Mouse (Mus musculus) WW6 (cell line): ENCODE data around the gene Gm21962.
"Not testable (repeated sequence)": the region's sequence is repeated elsewhere in the genome, so short reads cannot be mapped to it uniquely, and the experiment has no call there.

Experiments used
- DNase-seq: peaks from one replicate; pipeline ENCODE4 v3.0.0-alpha.2; 2013; ENCODE audit warnings: low read depth, low spot score

Gm21962 gene

DNA sequence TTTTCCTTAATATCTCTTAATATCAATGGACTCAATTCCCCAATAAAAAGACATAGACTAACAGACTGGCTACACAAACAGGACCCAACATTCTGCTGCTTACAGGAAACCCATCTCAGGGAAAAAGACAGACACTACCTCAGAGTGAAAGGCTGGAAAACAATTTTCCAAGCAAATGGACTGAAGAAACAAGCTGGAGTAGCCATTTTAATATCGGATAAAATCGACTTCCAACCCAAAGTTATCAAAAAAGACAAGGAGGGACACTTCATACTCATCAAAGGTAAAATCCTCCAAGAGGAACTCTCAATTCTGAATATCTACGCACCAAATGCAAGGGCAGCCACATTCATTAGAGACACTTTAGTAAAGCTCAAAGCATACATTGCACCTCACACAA is at the start of gene Gm21962:
TSS of gene Gm21962 (plus strand) at position 301 of the 400 bp plus-strand sequence.
- DNase-seq: not testable (repeated sequence)

DNA sequence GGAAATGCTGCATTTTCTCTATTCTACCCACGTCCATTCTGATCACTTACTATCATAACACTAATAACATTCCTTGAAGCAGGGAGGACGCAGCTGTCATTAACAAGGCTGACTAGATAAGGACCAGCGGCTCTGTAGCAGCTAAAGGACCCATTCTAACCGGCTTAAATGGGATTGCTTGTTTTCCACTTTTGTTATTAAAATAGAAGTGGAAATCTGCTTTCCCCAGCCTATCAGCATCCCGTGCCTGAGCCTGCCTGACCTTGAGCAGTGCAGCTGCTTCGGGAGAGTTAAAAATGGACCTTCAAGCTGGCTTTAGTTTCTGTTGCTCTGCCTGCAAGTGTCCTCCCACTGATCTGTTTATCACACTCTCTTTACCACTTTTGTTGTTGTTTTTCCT is 49.2 kb upstream of the Gm21962 start:
- DNase-seq: no peak

DNA sequence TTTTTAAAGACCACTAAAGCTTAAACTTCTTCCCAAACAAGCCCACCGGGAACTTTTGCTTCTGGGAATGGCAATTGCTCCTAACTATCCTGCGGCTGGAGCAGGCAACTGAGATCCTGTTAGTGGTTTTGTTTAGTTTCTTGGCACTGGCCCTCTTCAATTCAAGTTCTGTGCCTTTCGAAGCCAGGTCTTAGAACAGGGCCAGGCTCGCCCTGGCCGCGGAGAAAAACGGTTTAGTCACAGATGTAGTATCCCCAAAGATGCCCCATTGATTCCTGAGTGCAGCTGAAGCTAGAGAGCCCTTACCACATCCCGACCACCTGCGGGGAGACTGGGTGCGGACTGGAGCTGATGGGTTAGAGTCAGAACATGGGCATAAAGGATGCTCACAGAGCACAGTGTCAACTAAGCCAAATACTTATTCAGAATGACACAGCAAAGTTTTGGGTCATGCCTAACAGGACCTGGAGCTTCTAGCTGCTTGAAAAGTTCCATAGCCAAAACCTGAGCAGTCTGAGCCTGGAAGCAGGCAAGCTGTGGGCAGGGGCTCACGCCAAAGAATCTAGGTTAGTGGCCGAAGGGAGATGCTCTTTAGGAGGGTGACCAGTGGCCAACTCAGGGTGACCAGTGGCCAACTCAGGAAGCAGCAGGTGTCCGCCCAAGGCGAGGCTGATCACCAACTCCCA is 48.3 kb upstream of the Gm21962 start:
- no peak for DNase-seq

DNA sequence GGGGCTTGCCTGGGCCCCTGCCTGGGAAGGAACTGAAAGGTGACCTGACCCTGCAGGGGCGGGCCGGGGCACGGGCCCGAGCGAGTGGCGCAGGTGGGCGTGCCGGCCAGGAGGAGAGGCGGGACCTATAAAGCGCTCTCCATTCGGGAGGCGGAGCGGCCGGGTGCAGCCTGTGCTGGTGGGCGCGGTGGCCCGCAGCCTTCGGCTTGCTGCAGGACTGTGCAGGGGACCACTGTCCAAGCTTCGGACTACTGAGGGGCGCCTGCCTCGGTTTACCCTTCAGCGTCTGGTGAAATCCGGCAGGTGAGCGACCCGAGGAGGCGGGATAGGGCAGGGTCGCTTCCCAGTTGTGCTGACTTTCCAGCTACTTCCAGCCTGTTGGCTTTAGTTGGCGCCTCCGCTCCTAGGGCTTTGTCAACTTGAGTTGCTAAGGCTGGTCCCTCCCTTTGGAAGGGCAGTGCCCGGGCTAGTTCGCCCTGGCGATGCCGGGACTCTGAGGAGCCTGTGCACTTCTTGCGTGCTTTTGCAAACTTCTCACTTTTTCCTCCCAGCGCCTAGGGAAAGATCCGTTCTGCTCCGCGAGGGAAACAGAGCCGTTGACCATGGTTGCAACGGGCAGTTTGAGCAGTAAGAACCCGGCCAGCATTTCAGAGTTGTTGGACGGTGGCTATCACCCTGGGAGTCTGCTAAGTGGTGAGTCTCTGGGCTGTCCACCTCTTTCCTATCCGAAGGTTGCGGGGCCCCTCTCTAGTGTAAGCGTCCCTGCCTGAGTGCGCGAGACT is 47.6 kb upstream of the Gm21962 start:
- peak; percentile 55 for DNase-seq

DNA sequence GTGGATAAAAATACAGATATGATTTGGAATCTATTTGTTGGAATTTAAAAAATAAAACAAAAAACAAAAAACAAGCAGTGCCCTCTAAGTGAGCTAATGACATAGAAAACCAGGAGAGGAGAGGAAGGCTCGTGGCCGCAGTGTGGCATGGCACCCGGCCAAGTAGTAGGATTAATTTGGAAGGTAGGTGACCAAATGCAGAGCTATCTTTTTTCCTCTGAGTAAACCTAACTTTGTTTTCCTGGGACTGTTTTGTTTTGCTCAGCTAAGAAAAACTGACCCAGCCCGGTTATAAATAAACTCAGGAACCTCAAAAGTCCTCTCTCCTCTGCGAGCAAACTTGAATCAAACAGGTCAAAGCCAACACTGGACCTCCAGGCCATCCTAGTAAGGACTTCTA is 46.3 kb upstream of the Gm21962 start:
- no peak for DNase-seq

DNA sequence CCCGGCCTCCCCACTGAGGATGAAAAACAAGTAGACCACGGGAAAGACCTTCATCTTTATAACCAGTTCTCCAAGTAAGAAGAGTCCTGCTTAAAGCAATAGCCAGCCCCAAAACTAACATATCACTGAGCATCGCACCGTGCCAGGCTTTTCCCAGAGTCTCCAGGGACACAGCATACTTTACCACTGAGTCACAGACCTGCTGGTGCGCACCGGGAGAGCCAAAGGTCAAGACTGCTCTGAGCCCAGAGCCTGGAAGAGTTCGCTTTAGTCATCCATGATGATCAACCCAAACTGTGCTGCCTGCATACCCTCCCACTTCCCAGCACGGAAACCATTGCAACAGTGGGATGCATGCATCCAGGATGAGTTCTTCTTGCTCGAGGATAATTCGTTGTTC is 37.6 kb upstream of the Gm21962 start:
- no peak for DNase-seq

DNA sequence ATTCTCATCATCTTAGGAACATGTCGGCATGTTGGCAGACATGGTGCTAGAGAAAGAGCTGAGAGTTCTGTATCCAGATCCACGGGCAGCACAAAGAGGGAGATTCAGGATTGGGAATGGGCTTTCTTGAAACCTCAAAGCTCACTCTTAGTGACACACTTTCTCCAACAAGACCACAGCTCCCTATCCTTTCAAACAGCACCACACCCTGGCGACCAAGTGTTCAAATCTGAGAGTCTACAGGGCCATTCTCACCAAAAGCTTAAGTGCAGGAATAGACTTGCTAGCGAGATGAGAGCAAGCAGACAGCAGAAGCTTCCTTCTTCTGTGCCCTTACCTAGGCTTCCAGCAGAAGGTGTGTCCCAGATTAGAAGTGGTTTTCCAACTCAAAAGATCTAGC is 34.8 kb upstream of the Gm21962 start:
- DNase-seq: no peak

DNA sequence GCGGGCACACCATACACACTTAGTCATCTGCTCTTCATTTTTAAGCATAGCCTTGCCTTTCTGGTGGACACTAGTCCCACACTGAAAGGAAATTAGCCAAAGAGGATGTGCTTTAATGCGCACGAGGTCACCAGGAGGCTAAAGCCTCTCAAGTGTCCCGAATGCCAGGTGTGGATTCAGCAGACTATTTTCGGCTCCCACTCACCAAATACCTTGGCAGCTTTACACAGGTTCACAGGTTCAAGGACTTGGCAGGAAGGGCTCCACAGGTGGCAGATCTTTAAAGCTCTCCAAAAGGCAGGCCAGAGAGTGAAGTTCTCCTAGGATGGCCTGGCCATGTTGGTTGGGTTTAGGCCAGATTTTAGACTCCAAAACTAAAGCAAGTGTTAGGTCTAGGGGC is 30.1 kb upstream of the Gm21962 start:
- DNase-seq: no peak

DNA sequence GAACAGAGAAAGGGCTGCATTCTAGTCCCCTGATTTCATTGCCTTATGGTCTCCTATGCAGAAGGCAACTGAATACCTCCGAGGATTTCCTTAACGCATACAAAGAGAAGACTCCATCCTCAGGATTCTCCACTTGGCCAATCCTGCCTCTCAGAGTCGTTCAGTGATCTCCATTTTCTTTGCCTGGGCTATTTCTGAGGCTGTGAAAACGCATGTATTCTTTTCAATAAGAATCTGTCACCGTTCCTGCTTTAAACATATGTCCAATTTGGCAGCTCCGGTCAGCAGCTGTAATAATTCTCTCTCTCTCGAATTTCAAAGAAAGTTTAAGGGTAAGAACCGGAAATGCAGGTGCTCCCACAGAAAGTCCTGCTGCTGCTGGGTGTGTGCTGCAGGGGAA is 29.2 kb upstream of the Gm21962 start:
- DNase-seq: no peak

DNA sequence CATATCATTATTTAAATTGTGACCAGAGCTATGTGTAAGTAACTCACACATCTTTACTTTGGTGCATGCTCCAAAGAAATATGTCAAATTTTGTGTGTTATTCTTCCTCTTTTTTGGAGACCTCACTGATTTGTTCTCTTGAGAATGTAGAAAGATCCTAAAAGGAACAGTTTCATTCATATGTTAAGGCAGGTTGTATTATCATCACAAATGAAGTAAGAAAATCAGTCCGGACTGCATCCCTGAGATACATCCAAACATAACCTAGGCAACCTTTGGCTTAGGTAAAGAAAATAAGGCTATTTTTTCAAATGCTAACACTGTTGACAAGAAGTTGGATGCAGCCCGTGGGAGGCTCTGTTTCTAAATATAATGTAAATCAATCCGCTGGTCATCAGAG is 28.8 kb upstream of the Gm21962 start:
- no peak for DNase-seq

DNA sequence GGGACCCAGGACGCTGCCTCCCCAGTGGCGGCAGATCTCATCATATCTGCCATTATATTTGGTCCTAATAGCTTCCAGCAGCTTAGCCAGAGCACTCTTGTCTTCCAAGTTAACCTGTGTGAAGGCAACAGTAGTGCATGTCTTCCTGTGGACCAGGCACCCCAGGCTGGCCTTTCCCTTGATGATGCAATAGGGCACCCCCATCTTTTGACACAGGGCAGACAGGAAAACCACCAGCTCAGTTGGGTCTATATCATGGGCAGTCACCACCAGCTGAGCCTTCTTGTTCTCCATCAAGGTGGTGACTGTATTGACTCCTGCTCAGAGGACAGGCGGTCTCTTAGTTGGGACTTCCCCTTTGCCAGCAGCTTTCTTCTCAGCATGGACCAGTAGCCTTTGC is 27.2 kb upstream of the Gm21962 start:
- DNase-seq: no peak

DNA sequence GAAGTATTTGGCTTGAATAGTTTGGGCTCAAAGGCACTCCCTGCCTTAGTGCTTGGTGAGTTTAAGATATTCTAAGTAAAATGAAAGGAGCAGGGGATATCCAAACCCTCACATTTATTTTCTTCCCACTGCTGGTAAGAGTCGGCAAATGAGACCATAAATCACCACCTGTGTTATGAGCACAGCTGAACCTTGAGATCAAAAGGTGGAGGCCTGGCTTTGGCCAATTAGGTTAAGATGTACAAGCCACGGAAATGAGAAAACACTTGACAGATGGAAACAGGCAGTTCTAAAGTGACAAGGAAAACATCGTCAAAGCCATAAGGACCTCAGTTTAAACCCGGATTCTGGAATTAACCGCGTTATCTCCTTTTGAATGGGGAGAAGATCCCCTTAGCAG is 26.4 kb upstream of the Gm21962 start:
- DNase-seq: no peak

DNA sequence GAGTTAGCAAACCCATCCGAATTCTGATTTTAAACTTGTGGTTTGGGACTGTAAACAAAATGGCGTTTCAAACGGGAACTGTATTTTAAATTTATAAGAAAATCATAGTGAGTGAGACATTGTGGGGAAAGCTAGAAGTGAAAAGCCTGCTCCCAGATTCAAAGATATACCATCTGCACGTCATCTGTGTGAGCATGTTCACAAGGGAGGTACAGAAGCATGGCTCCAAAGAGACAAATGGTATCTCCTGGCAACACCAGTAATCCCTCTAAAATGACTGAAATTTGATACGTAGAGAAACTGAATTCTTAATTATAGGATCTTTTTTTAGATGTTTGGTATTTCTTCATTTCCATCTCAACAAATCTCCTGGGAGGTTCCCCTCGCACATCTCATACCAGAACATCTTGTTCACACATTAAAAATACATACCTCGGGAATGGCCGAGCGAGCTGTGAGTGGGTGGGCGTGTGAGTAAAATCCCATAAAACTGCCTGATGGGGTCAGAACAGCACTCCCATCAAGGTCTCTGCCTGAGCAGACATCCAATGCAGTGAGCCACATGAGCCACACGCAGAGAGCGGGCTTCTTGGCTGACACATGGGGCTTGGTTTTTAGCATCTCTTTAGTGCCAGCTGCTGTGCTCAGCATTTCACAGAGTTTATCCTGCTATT is 23.8 kb upstream of the Gm21962 start:
- DNase-seq: no peak

DNA sequence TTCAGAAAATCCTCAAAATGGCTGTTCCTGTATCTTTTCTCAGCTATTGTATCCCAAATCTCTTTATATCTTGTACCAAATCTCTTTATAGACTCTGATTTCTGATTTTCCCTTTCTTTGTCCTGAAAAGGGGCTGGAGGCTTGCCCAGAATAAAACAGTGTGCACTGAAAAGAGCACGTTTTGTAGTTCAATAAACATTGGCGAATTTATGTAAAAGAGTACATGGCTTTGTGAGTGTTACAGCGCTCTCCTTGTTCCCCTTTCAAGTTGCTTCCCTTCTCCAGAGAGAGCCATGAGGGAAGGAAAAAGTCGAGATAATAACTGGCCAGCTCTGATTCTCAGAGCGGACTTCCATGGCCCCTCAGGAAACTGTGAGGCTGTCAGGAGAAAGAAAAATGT is 22.2 kb upstream of the Gm21962 start:
- no peak for DNase-seq

DNA sequence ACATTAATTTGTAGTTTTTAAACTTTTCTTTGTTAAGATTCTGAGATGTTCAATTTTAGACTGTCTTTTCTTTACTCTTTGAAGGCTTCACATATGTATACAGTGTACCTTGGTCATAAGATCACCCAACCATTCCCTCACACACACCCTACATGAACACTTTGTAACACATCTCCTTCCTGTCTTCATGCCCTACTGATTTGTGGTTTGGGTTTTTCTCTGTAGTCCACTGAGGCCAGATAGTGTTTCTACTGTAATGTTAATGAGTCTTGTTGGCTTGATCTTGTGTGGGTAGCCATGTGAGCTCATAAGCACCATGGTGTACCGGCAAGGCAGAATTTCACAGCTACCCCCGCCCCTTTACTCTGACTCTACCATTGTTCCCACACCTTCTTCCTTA is 18.5 kb upstream of the Gm21962 start:
- no peak for DNase-seq

DNA sequence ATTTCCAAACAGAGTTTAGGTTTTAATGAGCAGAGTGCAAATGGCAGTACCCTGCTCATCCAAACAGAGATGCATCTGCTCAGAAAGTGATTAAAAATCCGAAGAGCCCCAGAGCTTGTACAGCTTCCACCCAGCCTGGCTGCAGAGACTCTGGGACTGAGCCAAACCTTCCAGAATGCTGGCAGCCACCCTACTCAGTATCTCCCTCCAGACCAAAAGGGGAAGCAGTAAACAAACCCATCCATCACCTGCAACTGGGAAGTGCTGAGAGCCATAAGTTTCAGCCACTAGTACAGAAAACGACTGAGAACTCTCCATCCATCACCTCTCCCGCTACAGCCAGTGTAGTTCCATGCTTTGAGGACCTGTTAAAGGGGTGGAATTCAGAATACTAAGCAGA is 9.6 kb downstream of the Gm21962 start:
- no peak for DNase-seq

DNA sequence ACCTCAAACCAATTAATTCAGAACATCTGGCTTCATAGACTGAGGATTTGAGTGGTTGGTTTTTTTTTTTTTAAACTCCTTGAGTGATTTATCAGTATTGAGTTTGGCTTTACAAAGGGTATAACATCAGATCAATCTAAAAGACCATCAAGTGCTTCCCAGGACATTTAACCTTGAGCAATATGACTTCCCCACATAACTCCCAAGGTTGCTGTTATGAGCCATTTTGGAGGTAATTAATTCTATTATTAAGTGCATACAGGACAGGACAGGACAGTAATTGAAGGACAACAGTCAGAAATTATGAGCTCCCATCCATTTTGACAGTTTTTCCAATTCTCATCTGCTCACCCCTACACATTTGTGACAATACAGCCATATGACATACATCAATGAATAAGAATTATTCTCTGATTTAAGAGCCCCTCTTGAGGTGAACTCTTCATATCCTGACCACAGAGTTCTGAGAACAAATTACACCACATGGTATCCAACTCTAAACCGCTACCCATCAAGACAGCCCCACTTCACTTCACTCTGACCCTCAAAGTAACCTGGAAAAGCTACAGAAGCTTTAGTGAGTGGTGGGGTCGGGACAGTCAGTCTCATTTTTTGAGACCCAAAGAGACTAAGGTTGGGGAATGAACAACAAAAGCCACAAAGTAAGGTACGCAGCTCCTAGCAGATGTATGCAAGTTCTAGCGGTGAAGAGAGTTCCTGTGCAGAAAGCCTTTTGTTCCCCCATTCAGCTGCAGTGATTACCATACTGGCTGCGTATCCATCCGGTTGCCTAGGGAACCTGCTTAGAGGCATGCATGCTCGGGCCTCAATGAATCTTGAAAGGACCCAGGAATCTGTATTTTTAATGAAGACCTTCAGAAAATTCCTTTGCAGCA is 11.8 kb downstream of the Gm21962 start:
- no peak for DNase-seq

DNA sequence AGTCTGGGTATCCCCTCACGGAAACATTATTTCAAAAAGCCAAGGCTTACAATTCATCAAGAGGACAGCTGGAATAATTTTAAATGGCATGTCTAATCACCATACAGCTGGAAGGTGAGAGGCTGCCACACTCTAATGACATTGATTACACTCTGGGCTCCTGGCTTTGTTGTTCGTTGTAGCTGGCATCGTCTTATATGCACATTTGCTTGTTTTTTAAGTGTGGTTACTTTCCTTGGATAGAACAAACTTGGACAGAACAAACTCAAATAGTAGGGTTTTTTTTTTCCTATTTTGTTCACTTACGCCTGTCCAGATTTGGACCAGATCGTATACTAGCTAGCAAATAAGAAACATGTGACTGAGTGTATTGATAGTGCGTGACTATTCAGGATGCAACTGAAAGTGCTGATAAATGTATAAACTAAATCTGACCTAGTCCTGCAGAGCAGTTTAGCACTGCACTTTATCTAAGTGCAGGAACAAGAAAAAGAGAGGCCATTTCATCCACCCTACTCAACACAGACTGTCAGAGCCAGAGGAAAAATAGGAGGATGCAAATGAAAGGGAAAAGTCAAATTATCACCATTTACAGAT is 12.6 kb downstream of the Gm21962 start:
- no peak for DNase-seq

DNA sequence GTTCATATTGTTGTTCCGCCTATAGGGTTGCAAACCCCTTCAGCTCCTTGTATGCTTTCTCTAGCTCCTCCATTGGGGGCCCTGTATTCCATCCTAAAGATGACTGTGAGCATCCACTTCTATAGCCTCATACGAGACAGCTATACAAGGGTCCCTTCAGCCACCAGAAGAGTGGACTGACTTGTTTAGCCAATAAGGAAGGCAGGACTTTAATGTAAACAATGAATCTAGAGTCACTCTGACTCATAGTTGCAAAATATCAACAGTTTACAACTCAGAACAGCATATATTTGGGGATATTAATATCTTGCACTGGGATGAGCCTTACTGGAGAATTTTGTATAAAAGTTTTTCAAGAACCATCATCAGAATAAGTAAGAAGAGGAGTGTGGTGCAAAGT is 15.6 kb downstream of the Gm21962 start:
- DNase-seq: no peak

DNA sequence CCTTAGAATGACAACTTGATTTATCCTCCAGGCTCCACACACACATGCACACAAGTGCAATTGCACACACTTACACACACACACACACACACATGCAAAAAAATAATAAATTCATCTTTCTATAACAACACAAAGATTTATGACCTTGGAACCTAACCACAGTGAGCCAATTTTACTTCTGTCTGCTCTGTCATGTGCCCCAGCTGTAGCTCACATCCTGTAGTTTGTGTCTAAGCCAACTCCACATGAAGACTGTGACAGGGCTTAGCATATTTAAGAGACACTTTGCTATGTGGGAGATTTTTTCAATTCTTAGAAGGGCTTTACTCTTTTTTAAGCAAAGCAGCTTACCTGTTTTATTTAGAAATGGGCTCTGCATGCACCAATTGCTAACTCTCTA is 20.2 kb downstream of the Gm21962 start:
- DNase-seq: no peak

DNA sequence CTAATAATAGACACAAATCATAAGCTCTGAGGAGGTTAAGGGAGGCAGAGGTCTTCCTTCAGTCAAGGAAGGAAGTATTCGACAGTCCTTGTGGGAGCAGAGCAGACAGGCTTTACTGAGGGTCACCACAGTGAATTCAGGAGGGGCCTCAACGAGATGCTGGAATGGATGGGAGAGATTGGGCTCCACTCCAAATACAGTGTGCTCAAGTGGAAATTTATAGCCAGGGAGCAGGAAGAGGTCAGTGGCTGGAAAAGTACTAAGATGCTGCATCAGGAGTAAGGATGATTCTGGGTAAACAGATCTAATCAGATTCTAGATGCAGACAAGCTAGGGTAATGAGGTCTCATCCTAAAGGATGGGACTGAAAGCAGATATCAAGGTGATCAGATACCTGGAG is 44.6 kb downstream of the Gm21962 start:
- DNase-seq: no peak
